Mouse (Mus musculus) MN1 (cell line): ENCODE results near the gene Sco2.

Experiments
- DNase-seq: peaks from one replicate; pipeline ENCODE4 v3.0.0-alpha.2; 2016; ENCODE audit warnings: low spot score

Gene Sco2

GRCm38 (mm10) chr15:89373027-89373761 lies 452 bp downstream of the Sco2 start:
- peak; percentile 93 for DNase-seq

- DNase-seq = no peak
Measured at GRCm38 (mm10) chr15:89372536-89372935, 1.1 kb downstream of the Sco2 start.

- no peak for DNase-seq
Measured at GRCm38 (mm10) chr15:89372068-89372467, 1.6 kb downstream of the Sco2 start.

- no peak for DNase-seq
Measured at GRCm38 (mm10) chr15:89365141-89365551, 8.5 kb downstream of the Sco2 start.

GRCm38 (mm10) chr15:89363051-89363450 lies 10.6 kb downstream of the Sco2 start:
- no peak for DNase-seq

GRCm38 (mm10) chr15:89358784-89359183 lies 14.9 kb downstream of the Sco2 start:
- DNase-seq = no peak

GRCm38 (mm10) chr15:89356372-89356771 lies 17.3 kb downstream of the Sco2 start:
- peak; percentile 94 for DNase-seq

GRCm38 (mm10) chr15:89355241-89356187 lies 18.1 kb downstream of the Sco2 start, which contains the start of the genes Lmf2 and Ncaph2:
TSS of gene Lmf2 (minus strand) at chr15:89355659.
TSS of gene Ncaph2 (plus strand) at chr15:89355719.
- DNase-seq = peak; percentile 99

- peak; percentile 18 for DNase-seq
Measured at GRCm38 (mm10) chr15:89354455-89354854, 19.2 kb downstream of the Sco2 start.

GRCm38 (mm10) chr15:89353837-89354236 lies 19.8 kb downstream of the Sco2 start:
- DNase-seq = no peak

GRCm38 (mm10) chr15:89352795-89353194 lies 20.9 kb downstream of the Sco2 start:
- no peak for DNase-seq

- DNase-seq = no peak
Measured at GRCm38 (mm10) chr15:89352054-89352453, 21.6 kb downstream of the Sco2 start.

- DNase-seq = no peak
Measured at GRCm38 (mm10) chr15:89351302-89351701, 22.3 kb downstream of the Sco2 start.

GRCm38 (mm10) chr15:89350447-89350846 lies 23.2 kb downstream of the Sco2 start:
- DNase-seq = no peak

GRCm38 (mm10) chr15:89343325-89343724 lies 30.3 kb downstream of the Sco2 start:
- DNase-seq = no peak

- no peak for DNase-seq
Measured at GRCm38 (mm10) chr15:89341678-89342077, 32.0 kb downstream of the Sco2 start.

GRCm38 (mm10) chr15:89340136-89340535 lies 33.5 kb downstream of the Sco2 start:
- no peak for DNase-seq

GRCm38 (mm10) chr15:89339696-89340095 lies 34.0 kb downstream of the Sco2 start:
- DNase-seq = no peak

- no peak for DNase-seq
Measured at GRCm38 (mm10) chr15:89336422-89336821, 37.2 kb downstream of the Sco2 start.

- no peak for DNase-seq
Measured at GRCm38 (mm10) chr15:89334774-89335537, 38.7 kb downstream of the Sco2 start.

- no peak for DNase-seq
Measured at GRCm38 (mm10) chr15:89334271-89334670, 39.4 kb downstream of the Sco2 start, which contains the start of gene Miox. TSS of gene Miox (plus strand) at chr15:89334398.

- DNase-seq = no peak
Measured at GRCm38 (mm10) chr15:89326441-89326840, 47.2 kb downstream of the Sco2 start.
